Mouse (Mus musculus) B cell, adult 2 months (primary cell): ENCODE measurements around the gene 1700001K19Rik.
"Not testable (repeated sequence)": the region's sequence is repeated elsewhere in the genome, so short reads cannot be mapped to it uniquely, and the experiment has no call there.

Source experiments
- DNase-seq, 2 experiments: peaks; one replicate each; pipeline ENCODE4 v3.0.0; 2022

1700001K19Rik gene

GRCm38 (mm10) chr12:110682561-110683299 lies at the start of gene 1700001K19Rik:
Gene 1700001K19Rik, minus strand, starts transcription at chr12:110682619.
- DNase-seq, result no peak

DNA sequence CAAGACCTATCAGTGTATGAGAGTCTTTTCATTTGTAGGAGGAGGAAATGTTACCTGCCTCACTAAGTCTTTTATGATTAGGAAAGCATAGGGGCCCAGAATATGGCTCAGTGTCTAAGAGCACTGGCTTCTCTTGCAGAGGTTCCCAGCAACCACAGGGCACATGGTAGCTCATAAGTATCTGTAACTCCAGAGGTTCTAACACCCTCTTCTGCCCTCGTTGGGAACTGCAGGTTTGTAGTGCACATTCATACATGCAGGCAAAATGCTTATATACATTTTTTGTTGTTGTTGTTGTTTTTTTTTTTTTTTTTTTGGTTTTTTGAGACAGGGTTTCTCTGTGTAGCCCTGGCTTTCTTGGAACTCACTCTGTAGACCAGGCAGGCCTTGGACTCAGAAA lies 44.0 kb upstream of the 1700001K19Rik start:
- DNase-seq, result no peak

- DNase-seq, result no peak
Measured at GRCm38 (mm10) chr12:110725489-110725888, 43.1 kb upstream of the 1700001K19Rik start.

GRCm38 (mm10) chr12:110725051-110725450 lies 42.6 kb upstream of the 1700001K19Rik start:
- DNase-seq, result no peak

- no peak for DNase-seq
Measured at GRCm38 (mm10) chr12:110716004-110716403, 33.6 kb upstream of the 1700001K19Rik start.

DNA sequence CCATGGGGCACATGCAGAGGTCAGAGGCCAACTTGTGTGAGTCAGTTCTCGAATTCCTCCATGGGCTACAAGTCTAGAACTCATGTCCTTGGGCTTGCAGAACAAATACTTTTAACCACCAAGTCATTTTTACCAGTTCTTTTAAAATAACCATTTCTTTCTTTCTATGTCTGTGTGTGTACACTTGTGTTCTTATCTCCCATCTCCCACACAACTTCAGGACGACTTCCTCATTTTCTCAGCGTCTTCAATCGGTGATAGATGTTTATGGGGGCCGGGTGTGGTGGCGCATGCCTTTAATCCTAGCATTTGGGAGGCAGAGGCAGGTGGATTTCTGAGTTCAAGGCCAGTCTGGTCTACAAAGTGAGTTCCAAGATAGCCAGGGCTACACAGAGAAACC lies 31.8 kb upstream of the 1700001K19Rik start:
- DNase-seq, result no peak

DNA sequence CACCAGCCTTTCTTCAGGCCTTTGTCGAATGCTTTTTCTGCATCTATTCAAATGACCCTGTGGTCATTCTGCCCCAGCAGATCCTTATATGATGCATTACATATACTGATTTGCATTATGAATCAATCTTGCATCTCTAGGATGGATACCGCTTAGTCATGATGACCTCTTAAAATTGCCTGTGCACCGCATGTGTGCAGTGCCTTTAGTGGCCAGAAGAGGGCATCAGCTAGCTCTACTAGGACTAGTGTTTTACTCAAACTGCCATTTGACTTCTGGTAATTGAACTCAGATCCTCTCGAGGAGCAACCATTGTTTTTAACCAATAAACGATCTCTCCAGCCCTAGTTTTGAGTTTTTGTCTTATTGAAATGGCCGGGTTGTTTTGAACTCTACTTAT lies 31.4 kb upstream of the 1700001K19Rik start:
- DNase-seq, result peak; percentile 37 to 49

DNA sequence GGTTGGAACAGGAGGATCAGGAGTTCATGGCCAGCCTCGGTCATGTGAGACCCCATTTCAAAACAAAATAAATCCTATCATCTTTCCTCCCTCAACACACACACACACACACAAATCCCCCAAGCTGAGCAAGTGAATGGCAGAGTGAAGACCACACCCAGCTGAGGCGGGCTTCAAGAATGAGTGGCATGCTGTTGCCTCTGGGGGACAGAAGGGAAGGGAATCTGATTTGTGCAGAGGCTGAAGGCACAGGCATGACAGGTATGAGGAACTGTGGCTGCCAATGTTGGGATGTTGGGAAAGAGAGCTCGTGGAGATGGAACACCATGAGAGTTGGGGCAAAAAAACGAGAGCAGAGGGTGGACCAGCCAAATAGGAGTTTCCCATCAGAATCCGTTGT lies 28.9 kb upstream of the 1700001K19Rik start:
- DNase-seq, result no peak

- DNase-seq, result no peak
Measured at GRCm38 (mm10) chr12:110707451-110707850, 25.0 kb upstream of the 1700001K19Rik start.

DNA sequence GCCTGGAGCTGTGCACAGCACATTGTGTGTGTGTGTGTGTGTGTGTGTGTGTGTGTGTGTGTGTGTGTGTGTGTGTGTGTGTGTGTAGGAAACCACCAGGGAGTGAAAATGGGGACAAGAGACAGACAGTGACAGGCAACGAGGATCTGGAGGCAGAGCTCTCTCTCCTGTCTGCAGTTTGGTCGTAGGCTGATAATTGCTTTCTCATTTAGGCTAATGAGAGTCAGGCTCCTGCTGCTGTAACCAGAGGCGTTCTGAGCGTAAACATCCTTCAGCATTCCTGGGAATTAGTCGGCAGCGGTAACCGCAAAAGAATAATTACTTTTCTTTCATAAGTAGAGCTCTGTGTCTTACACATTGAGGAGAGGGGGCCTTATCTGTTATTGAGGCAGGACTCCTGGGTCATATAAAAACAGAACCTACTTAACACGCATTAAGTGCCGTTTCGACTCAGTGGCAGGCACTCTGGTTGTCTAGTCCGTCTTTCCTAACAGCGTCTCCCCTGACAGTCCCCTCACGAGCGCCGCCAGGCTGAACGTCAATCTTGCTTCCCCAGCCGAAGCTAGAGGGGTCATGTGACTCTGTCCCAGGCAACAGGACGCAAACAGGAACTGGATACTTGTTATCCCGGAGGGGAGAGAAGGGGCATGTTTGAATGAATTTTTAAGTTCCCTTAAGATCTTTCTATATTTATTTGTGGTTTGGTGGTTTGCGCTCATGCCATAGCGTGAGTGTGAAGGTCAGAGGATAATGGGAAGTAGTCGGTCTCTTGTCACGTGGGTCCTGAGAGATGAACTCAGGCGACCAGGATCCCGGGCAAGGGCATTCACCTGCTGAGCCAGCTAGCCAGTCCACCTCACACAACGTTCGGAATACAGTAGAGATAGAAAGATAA lies 24.2 kb upstream of the 1700001K19Rik start:
- DNase-seq, result peak; percentile 47 to 50

DNA sequence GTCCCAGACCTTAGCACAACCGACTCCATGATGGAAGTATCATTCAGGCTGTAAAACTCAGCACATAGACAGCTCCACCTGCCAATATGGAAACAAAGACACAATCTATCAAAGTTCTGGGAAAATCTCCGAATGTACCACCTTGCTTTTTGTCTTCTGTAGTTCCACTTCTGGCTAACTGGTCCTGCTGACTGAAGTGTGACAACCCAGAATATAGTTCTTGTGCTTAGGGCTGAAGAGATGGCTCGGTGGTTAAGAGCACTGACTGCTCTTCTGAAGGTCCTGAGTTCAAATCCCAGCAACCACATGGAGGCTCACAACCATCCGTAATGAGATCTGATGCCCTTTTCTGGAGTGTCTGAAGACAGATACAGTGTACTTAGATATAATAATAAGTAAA lies 23.0 kb upstream of the 1700001K19Rik start:
- DNase-seq, result not testable (repeated sequence)

- DNase-seq, result no peak
Measured at GRCm38 (mm10) chr12:110703682-110704081, 21.3 kb upstream of the 1700001K19Rik start.

DNA sequence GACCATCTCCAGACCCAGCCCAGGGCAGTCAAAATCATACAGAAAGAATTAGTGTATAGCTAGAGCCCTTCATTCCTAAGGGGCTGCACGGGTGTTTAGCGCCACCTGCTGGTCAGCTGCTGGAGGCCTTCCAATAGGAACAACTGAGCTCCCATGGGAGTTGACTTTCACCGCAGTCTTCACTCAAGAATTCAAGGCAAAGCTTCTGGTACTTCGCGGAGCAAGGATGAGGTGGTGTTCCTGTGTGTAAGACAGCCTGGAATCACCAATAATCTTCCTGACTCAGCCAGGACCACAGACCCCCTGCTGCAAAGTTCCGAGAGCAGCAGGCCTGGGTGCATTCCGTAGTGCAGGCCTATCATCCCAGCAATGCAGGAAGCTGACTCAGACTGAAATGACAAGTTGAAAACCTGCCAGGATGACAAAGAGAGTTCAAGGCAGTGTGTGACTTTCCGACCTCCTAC lies 20.6 kb upstream of the 1700001K19Rik start:
- DNase-seq, result peak; percentile 90 to 91

DNA sequence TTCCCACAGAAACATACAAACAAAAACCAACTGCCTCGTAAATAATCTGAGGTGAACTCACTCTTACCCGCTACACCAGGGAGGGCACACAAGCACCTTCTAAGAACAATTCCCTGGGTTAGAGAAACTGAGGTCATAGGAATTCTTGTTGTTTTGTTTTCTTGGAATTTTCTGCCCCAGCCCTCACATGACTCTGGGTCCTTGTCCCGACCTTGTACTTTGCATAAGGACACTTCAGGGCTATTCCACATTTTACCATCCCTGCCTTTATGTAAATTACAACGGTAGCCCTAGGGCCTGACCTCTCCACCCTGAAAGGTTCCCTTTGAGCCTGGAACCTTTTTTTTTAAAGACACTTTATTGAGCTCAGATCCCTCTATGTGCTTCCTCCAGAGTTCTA lies 20.1 kb upstream of the 1700001K19Rik start, which contains the start of gene Hsp90aa1:
Gene Hsp90aa1 (minus strand): TSS at position 173 of the 400 bp plus-strand sequence.
- DNase-seq, result no peak

DNA sequence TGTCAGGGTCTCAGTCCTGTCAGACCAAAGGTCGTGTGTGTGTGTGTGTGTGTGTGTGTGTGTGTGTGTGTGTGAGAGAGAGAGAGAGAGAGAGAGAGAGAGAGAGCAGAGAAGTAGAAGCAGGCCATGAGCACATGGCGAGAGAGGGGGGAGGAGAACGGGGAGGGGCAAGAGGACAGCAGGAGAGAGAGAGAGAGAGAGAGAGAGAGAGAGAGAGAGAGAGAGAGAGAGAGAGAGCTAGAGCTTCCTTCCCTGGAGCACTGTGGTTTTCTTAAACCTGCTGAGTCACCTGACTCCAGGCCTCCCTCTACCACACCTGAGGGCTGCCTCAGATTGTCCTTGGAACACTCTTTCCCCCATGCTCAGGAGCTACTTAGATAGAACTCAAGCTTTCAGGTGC lies 18.9 kb upstream of the 1700001K19Rik start:
- not testable (repeated sequence) for DNase-seq

- DNase-seq, result no peak
Measured at GRCm38 (mm10) chr12:110700730-110701129, 18.3 kb upstream of the 1700001K19Rik start.

DNA sequence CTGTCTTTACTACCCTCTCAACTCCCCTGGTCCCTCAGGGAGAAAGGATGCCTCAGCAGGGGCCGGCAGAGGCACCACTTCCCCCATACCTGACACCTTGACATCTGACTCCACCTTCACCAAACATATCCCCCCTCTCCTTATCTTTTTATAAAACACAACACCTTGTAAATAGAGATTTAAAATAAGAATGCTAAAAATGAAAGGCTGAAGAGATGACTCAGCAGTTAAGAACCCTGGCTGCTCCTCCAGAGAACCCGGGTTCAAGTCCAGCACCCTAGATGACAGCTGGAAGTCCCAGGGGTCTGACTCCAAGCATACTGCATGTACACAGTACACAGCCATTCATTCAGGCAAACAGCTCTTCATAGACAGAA lies 16.7 kb upstream of the 1700001K19Rik start:
- DNase-seq, result no peak

GRCm38 (mm10) chr12:110698523-110699170 lies 16.2 kb upstream of the 1700001K19Rik start:
- DNase-seq, result no peak

DNA sequence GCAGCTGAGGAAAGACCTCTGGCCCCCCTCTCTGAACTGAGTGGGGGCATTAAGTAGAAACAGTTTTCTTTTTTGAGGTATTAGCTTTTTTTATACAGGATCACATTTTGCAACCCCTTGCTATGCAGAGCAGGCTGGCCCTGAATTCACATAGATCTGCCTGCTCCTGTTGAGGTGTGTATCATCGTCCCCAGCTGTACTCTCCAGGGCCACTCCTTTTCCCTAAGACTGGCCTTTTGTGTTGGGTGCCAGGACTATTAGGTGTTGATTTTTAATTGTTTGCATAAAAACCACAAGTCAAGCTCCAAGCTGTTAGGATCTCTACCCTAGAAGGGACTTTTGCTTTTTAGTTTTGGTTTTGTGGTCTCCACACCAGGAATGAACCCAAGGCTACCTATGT lies 15.7 kb upstream of the 1700001K19Rik start:
- DNase-seq, result no peak

GRCm38 (mm10) chr12:110697457-110697856 lies 15.0 kb upstream of the 1700001K19Rik start:
- DNase-seq, result no peak

DNA sequence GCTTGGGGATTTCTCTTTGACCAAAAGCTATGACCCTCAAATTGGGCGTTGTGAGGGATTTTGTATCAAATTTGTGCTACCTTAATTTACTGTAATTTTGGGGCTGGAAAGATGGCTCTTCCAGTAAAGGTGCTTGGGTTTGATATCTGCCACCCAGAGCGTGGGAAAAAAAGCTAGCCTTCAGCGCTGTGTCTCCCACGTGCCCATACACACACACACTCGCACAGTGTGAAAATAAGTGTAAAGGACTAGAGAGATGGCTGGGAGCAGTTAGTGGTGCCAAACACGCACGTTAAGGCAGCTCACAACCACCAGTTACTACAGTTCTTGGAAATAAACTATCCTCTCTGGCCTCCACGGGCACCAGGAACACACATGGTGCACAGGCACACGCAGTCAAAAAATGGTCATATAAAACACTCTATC lies 14.6 kb upstream of the 1700001K19Rik start:
- DNase-seq, result no peak

DNA sequence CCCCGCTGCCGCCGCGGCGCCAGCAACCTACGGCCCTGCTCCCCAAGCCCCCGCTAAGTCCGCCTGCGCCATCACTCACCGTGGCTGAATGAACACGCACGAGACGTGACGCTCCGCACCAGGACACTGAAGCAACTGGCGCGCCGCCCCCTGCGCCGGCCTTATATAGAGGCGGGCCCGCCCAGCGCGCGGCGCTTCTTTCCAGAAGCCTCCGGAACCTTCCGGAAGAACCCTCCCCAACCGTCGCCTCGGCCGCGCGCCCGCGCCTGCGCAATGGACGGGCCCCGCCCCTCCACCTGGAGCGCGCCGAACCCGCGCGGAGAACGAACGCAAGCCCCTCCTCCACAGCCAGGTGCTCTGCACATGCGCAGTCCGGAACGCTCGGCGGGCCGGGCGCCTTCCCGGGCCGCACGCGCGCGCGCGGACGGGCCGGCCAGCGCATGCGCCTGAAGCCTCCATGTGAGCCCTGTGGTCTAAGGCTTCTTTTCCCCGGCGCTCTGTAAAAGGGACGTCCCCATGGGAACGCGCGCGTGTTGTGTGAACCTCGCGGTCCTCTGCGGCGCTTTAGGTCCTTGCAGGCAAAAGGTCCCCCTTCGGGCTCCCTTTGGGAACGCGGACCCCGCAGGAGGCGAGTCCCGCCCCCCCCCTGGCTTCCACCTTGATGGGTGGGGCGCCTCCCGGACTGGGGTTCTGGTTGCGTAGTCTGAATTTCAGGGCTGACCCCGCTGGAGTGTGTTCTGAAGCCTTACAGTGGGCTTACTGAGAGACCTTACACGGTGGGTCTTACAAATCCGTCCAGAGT lies 14.0 kb upstream of the 1700001K19Rik start:
- peak; percentile 99 to 100 for DNase-seq
